Mouse (Mus musculus) thymus, postnatal 36 days (tissue): Measurements from ENCODE around the gene Atg10.

Experiments used
- DNase-seq, 2 experiments: peaks; one replicate each; pipeline ENCODE4 v3.0.0; 2022; ENCODE audit warnings: mixed read lengths in 2 of 2

Atg10 gene

DNA sequence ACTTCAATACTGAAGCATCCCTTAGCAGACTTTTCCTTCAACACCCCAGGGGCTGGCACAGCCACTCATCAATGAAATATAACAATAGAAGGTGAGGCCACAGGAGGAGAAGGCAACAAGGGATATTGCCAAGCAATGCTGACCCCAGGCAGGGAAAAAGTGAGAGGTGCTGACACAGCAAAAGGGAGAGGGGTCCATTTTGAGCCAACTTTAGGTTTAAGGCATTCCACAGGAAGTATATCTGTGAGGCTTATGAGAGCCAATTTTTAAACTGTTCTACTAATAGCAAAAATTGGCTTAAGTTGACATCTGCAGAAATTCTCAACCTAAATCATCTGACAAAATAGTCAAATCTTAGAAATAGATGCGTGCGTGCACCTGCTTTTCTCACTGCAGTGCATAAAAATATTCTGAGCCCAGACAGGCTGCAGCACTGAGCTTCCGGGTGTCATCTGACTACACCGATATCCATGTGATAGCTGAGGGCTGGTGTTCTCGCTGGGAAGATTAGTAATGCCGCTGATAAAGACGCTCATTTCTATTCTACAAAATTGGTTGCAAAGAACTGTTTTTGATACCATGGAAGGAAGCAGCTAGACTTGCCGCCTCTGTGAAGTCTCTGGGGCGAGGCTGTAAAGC is 116.3 kb downstream of the Atg10 start:
- DNase-seq, result no peak

DNA sequence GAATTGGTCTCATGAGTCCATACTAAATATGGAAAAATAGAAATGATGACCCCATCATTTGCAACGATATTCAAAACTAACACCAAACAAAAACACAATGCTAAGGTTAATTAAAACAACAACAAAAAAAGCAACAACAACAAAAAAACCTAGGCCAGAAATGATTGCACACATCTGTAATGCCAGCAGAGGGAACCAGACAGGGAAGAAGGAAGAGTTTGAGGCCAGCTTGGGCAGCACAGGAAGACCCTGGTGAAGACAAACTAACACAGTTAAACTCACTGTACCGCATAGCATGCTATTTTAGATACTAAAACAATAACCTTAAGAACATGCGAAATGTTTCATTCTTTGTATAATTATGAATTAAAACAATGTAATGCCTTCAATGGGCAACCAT is 121.5 kb downstream of the Atg10 start:
- no peak for DNase-seq

DNA sequence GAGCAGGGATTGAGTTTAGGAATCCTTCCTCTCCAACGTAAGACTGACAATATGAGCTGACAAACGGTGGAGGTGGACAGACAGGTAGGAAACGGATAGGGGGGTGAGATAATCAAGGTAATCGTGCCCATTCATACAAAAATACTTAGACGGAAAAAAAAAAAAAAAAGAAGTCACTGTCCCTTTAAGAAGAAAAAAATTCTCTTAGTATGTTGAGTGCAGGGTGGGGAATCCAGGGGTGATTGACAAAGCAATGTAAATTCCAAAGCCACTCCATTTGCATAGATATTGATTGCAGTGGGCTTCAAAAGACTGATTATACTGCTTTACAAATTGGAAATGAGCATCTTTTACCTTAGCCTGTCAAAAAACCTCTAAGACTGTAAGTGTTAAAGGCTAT is 123.4 kb downstream of the Atg10 start:
- DNase-seq, result no peak

DNA sequence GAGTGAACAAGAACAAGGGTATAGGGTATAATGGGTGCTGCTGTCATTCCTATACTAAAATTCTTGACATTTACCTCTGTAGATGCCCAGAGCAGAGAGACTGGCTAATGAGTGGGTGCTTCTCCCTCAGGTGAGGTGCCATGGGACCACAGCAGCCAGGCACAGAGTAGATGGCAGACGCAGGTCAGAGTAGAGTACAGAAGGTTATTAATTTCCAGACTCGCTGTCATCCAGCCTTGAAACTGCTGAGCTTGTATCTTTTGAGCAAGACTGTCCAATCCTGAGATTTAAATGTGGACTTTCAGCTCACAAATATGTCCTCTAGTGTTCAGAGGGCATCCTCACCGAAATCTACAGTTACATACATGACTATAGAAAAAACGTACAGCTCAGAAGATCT is 128.9 kb downstream of the Atg10 start:
- no peak for DNase-seq

DNA sequence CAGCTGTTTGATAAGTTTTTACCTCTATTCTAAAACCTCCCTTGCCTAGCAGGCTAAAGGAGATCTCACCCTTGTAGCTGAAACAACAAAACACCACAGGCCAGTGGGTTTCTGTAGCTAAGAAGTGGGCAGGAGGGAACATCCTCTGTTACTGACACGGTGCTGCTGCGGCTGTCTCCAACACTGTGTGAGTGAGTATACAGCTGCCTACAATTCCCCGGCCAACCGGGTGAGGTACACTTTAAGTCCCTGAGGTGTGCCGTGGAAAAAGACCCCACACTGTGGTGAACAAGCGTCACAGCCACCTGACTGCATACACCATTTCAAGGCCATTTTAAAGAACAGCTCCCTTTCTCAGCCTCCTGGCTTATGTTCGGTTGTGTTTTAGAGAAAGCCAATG is 129.6 kb downstream of the Atg10 start:
- DNase-seq, result peak; percentile 34 to 66

DNA sequence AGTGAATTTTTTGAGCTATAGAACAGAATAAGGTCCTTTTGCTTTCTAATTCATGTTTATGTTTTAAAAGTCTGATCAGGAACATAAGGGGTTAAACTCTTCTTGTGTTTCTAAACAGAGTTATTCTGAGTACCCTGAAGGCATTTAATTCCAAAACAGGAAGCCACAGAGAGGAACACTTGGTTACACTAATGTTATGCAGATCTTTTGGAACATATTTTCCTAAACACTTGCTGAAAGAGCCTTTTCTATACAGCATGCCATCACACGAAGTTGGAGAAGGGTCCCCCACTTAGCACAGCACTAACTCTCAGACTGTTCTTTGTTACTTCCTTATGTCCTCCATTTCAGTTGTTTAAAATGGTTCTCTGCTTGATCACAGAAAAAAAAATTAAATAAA is 130.2 kb downstream of the Atg10 start:
- DNase-seq, result no peak

DNA sequence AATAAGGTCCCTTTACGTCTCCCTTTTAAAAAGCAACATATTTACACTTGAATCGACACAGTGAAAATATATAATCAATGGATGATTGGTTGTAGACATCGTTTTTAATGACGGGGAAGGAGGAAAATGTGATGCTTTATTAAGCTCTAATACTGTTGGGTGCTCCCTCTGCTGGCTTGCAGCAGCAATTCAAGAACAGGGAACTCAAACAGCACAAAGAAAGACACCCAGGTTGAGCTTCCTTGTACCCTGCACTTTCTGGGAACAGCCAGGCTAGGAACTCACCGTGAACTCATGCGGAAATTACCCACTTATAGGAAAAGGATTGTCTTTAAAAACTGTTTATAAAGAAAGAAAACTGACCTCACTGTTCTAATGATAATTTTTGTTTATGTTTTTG is 130.6 kb downstream of the Atg10 start:
- DNase-seq, result no peak

DNA sequence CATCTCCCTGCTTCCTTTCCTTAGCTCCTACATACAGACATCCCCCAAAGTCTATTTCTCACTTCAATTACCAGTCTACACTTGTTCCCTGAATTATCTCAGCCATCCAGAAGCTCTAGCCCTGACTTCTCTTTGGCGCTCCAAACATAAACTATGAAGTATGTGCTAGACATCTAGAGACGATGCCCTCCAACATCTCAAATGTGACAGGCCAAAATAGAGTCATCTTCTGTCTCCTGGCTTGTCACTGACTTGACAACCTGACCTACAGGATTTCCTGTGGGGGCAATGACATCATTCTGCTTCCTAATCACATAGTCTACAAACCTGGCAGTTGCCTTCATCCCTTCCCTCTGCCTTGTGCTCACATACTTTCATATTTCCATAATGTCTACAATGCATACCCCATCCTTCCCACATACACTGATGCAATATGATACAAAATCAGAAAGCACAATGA is 132.0 kb downstream of the Atg10 start:
- no peak for DNase-seq

DNA sequence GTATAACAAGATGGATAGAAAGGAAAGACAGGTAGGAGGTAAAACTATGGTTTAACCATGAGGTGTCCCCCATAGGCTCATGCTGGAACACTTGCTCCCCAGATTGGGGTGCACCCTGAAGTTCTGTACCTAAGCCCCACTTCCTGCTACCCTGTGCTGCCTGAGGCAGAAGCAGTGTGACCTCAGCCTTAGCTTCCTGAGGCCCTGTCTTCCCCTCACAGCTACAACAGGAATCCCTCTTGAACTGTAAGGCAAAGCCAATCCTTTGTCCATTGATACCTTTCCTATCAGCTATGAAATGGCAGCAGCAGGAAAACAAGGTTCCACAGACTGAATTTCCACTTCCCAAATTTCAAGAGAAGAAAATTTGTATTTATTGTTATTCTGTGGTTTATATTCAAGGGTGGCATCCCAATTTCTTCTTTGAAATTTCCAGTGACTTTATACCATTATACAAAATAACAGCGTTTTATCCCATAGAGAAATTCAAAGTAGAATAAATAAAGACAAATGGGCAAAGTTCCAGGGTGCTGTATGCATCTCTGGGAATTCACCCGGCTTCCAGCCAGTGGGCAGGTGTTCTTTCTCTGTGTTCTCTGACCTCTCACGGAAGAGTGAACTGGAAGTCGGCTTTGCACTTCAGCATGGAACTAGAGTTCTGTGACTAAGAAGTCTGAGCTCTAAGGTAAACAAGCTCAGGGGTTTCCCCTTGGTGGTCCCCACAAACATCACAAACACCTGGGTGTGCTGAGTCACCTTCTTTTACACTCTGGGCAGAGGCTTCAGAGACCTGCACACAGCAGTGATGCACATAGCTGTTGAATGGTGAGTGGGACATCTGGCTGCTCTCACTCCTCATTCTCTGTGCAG is 132.7 kb downstream of the Atg10 start:
- peak in 1 of 2 experiments; percentile 15 for DNase-seq

DNA sequence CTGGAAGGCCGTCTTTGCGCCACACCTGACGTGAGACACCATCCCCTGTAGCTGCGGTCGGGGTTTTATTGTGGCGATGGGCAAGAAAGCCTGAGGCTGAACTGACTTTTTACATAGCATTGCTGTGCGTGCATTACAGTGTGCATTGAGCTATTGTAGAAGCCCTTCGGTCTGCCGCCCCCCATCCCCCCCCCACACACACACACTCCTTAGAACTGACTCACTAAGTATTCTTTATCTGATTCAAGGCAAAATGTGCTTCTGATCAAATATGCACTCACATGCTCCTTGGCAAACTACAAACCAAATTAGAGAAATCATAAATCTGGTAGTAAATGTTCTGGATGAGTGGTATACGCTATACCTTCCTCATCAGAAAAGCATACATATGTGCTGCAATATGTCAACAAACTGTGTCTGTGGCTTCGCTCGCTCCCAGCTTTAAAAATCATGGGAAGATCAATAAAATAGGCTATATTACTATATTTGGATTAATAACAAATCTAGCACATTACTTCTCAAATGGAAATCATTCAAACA is 137.3 kb downstream of the Atg10 start:
- DNase-seq, result no peak

DNA sequence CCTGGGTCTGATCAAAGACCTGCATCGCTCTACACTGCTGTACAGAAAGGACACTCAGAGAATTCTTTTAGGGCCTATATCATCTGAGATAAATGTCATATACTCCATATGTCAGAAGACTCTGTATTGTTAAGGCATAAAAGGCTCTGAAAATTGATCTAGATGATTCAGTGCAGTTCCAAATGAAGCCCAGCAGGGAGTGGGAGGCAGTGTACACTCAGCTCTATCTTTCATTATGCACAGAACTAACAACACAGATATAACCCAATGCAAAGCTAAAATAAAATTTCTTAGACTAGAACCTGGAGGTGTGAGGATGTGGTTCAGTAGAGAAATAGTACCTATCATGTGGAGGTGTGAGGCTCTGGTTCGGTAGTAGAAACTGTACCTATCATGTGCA is 151.4 kb downstream of the Atg10 start:
- no peak for DNase-seq

DNA sequence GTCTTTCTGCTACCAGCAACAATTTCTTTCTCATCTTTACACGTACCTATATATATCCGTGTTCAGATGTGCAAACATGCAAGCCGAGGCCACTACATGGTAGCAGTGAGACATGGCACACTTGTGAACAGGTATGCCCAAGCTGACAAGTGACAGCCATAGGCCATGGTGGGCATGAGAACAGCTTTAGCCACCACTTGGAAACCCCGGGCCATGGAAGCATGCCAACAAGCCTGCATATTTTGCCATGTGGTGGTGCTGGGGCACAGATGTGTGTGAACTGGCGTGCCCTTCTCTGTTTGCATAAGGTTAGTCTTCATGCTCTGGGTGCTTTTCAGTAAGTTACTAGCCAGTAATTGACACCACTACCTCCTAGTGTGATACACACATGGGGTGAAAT is 162.9 kb downstream of the Atg10 start:
- no peak for DNase-seq

DNA sequence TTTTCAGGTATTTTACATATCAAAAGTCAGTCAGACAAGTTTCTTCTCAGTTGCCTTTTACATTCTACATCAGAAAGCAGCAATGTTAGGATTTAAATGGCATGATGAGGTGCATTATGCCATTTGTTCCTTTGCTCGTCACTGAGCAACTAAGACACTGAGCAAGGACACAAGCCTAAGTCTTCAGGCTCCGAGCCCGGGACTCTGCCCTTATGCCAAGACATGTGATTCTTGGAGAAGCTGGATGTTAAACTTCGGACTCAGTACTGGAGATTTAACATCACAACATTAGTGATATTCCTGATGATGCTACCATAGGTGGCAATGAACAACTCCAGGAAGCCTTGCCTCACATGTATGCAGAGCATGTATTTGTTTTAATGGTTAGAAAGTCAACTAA is 175.6 kb downstream of the Atg10 start:
- no peak for DNase-seq

DNA sequence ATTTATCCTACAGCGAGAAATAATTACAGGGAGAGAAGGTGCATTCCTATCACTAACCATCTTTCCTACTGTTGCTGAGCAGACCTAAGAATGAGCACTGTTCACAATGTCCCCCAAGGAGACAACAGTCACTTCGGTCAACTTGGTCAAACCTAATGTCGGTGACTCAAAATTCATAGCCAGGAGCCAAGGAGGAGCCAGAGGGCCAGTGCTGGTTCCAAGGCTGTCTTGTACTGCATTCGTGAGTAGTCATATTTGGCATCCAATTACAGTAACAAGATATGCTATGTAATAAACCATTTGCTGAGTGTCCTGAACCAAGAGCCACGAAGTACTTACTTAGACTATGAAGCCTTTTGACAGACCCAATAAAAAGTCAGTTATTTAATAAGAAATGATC is 176.9 kb downstream of the Atg10 start:
- no peak for DNase-seq

DNA sequence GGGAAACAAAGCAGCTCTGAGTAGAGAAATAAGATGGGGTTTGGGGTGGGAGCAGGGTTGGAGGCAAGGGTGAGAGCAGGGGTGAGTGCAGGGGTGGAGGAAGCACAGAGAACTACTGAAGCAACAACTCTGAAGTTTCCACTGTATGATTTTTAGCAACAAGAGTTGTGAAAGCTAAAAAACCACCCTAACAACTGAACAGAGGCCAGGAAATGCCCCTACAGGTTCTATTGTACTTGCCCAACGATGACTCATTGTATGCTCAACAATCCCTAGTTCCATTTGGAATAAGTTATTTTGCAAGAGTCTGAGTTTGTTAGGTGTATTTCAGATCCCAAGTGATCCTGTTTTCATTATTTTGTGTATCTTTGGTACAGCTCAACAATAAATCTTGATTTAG is 182.5 kb downstream of the Atg10 start:
- no peak for DNase-seq

DNA sequence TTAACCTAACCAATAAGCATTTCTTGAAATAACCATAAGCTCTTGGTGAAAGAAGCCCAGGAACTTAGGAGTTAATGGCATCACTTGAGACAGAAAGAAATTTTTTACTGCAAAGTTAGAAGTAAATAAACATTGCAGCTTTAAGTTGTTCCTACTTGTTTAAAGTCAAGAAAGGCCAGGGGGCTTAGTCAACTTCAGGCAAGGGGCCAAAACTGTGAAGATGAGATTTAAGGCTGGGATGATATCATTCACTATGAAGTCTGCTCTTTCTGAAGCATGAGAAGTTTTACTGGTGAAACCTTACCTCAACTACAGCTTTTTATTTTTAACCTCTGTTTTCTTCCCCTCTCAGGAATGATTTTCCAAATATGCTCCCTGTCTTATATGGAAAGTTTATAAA is 183.3 kb downstream of the Atg10 start:
- no peak for DNase-seq

DNA sequence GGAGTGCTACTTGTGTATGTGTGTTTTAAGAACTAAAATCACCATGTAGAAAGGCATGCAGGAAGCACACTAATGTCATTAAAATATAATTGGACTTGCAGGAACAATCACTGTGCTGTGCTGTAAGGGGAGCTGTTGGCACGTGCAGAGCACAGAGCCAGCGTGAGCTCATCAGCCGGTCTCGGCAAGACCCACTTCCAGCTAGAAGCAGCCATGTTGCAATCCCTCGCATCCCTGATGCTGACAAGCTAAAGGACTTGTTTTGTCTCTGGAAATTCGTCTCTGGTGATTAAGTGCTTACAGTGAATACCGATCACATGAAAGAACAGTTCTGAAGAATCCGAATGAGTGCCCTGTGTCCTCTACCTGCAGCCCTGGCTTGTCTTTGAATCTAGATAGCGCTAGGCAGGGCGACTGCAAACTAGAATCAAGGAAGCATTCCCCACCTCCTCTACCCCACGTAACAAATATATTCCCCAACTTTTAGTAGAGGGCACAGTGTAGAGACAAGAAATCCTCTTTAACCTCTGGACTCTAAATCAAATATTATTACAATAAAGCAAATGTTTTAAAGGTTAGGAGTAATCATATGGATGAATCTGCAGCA is 184.5 kb downstream of the Atg10 start:
- DNase-seq, result no peak

DNA sequence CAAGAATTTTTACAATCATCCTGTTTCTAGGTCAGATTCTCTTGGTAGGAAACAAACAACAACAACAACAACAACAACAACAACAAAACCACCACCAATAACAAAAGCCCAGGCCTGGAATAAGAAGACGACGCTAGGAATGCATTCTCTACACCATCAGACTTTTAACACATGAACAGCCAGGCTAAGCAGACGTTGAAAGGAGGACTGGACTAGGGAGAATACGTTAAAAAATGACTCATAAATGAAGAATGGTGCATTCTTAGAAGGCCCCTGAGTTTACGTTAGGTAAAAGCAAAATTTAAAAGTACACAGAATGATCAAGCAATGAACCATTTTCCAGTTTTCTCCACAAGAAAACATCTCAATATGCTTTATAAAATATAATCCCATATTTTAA is 185.1 kb downstream of the Atg10 start:
- DNase-seq, result no peak

DNA sequence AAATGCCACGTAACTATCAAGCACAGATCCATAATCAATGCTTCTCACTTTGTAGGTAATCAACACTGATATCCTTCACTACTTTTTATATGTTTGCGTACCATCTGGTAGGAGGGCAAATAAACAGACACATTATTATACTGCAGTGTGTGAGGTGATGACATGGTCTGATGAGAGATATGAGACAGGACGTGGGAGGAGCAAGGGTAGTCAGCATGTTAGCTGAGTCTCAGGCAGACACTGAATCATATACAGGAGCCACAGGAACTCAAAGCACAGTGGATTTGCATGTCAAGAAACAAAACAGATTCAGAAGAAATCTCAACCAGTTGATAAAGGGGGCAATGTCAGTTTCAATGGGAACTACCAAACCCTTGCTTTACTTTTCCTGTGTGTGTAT is 185.7 kb downstream of the Atg10 start:
- DNase-seq, result no peak

DNA sequence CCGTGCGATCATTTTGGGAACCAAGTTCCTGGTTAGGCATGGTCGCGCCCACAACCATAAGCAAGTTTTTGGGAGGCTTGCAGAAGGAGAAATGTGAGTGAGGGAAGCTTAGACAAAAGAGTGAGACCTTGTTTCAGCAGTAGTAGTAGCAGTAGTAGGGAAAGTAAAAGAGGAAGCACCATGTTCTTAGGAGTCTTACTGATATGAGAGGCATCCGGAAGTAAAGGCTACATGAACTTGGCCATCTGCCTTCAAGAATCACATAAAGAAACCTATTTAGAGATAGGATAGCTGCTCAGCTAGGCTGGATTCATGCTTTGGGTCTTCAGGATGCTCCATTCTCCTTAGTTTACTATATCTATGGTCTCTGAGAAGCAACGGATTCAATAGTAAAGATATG is 186.4 kb downstream of the Atg10 start:
- DNase-seq, result no peak

DNA sequence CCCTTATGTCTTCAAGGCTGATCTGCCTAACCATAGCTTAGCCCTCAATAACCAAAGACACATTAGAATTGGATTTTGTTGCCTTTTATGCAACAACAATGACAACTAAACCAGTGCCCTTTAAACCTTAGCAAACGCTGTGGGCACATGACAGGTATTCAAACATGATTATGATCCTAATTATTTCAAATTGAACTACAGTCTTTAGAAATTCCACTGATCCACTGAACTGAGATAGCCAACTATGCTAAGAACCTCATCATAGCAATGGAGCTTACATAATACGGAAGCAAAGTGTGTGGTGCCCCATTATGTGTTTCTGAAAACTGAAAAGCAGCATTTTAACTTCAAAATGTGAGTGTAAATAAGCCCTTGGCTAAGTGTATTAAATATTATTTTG is 191.9 kb downstream of the Atg10 start:
- DNase-seq, result no peak

DNA sequence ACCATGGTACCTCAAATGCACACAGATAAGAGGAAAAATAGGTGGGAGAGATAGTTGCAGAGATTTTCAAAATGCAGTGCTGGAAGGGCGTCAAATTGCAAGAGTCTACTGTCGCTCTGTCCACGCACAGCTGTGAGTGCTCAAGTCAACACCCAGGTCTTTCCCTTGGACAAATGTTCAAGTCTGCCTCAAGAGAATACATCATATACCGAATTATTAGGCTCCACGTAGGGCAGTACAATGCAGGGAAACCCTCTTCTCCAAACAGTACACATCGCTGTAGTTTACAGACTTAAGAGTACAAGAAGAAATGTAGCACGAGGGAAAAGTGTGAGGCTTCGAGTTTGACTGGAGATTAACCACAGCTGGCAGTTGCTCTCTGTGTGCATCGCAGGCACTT is 200.3 kb downstream of the Atg10 start:
- DNase-seq, result no peak

DNA sequence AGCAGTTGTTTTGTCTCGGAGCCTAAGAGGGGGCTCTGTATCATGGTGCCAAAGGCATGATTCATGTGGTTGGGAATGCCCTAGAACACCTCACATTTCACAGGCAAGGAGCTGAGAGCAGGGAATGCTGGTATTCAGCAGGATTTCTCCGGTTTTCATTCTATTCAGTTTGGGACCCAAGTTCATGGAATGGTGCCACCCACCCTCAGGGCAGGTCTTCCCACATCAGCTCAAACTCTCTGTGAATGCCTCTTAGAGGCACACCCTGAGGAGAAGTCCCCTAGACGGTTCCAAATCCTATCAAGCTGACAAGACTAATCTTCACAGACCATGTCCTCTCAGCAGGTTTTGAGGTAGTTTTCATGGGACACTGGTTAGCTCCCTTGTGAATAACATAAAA is 211.9 kb downstream of the Atg10 start:
- no peak for DNase-seq
